Mouse (Mus musculus) urinary bladder, adult 18-20 months (tissue): ENCODE measurements around the gene Clcn2.
A peak's percentile ranks its signal among the peaks of the same experiment; 100 is the strongest.

Experiments
- DNase-seq, 2 experiments: peaks; one replicate each; pipeline ENCODE4 v3.0.0; 2022; ENCODE audit warnings: low spot score in 2 of 2, mixed read lengths in 2 of 2

The Clcn2 gene

GRCm38 (mm10) chr16:20717181-20717977 lies at the start of gene Clcn2, which contains the start of gene Polr2h:
TSS of gene Clcn2 (minus strand) at chr16:20717746.
TSS of gene Polr2h (plus strand) at chr16:20717665.
- DNase-seq = peak; percentile 96 to 98

- DNase-seq = peak in 1 of 2 experiments; percentile 15
Measured at GRCm38 (mm10) chr16:20765244-20765643, 47.7 kb upstream of the Clcn2 start.

- DNase-seq = peak in 1 of 2 experiments; percentile 26
Measured at GRCm38 (mm10) chr16:20761681-20762080, 44.1 kb upstream of the Clcn2 start.

GRCm38 (mm10) chr16:20757385-20757784 lies 39.8 kb upstream of the Clcn2 start:
- no peak for DNase-seq

GRCm38 (mm10) chr16:20756052-20756451 lies 38.5 kb upstream of the Clcn2 start:
- peak in 1 of 2 experiments; percentile 59 for DNase-seq

- no peak for DNase-seq
Measured at GRCm38 (mm10) chr16:20750518-20750917, 33.0 kb upstream of the Clcn2 start.

- DNase-seq = peak in 1 of 2 experiments; percentile 62
Measured at GRCm38 (mm10) chr16:20746641-20747040, 29.1 kb upstream of the Clcn2 start.

- DNase-seq = no peak
Measured at GRCm38 (mm10) chr16:20739845-20740244, 22.3 kb upstream of the Clcn2 start.

- DNase-seq = no peak
Measured at GRCm38 (mm10) chr16:20736823-20737222, 19.3 kb upstream of the Clcn2 start.

- no peak for DNase-seq
Measured at GRCm38 (mm10) chr16:20736168-20736567, 18.6 kb upstream of the Clcn2 start.

GRCm38 (mm10) chr16:20735651-20736050 lies 18.1 kb upstream of the Clcn2 start:
- no peak for DNase-seq

- no peak for DNase-seq
Measured at GRCm38 (mm10) chr16:20733731-20734730, 16.5 kb upstream of the Clcn2 start, which contains the start of gene Thpo. TSS of gene Thpo (minus strand) at chr16:20734511.

GRCm38 (mm10) chr16:20732925-20733730 lies 15.6 kb upstream of the Clcn2 start, which contains the start of gene Chrd:
TSS of gene Chrd (plus strand) at chr16:20733127.
- peak; percentile 50 to 62 for DNase-seq

GRCm38 (mm10) chr16:20732251-20732924 lies 14.8 kb upstream of the Clcn2 start:
- DNase-seq = no peak

- no peak for DNase-seq
Measured at GRCm38 (mm10) chr16:20731688-20732087, 14.1 kb upstream of the Clcn2 start.

- DNase-seq = no peak
Measured at GRCm38 (mm10) chr16:20730293-20730711, 12.8 kb upstream of the Clcn2 start.

GRCm38 (mm10) chr16:20726384-20726783 lies 8.8 kb upstream of the Clcn2 start:
- DNase-seq = no peak

- no peak for DNase-seq
Measured at GRCm38 (mm10) chr16:20725750-20726149, 8.2 kb upstream of the Clcn2 start.

GRCm38 (mm10) chr16:20725321-20725720 lies 7.8 kb upstream of the Clcn2 start:
- no peak for DNase-seq

GRCm38 (mm10) chr16:20724338-20724748 lies 6.8 kb upstream of the Clcn2 start:
- DNase-seq = peak; percentile 22 to 52

- DNase-seq = no peak
Measured at GRCm38 (mm10) chr16:20723247-20723646, 5.7 kb upstream of the Clcn2 start.
